Mouse (Mus musculus) layer of hippocampus, adult 9-10 months (tissue): ENCODE data around the gene Gm7982.
"Not testable (repeated sequence)": the region's sequence is repeated elsewhere in the genome, so short reads cannot be mapped to it uniquely, and the experiment has no call there.

Experiments
- DNase-seq: peaks from one replicate; pipeline ENCODE4 v3.0.0; 2022; ENCODE audit warnings: low spot score

Gene Gm7982

DNA sequence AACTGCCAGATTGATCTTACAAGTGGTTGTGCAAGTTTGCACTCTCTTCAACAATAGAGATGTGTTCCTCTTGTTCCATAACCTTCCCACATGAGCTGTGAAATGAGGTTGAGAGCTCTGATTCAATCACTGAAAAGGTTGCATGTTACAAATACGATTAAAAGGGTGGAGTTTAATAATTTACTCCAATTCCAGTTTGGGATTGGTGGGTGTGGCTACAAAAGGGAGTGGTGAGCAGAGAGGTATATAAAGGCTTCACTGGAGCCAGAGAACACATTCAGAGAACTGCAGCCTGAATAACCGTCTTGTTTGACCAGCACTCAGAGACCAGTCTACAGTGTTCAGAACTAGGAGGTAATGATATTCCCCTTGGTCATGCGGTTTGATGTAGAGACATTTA lies at the start of gene Gm7982:
TSS of gene Gm7982 (plus strand) at position 301 of the 400 bp plus-strand sequence.
- not testable (repeated sequence) for DNase-seq

DNA sequence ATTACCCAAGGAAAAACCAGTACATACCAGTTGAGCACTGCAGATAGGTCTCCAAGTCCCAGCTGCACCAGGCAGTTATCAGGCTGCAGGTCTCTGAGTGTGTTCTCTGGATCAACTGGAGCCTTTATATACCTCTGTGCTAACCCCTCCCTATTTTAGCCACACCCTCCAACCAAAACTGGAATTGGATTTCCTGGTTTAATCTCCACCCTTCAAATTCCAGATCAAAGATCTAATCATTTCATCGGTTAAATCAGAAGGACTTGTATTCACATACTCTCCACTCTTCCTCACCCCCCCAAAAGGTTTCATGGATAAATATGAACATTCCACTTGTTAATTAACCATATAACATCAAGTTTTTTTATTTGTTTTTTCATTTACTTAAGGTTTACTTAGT lies 5.7 kb upstream of the Gm7982 start, which contains the start of gene Gm7978:
TSS of gene Gm7978 (minus strand) at position 101 of the 400 bp plus-strand sequence.
- DNase-seq, result not testable (repeated sequence)

DNA sequence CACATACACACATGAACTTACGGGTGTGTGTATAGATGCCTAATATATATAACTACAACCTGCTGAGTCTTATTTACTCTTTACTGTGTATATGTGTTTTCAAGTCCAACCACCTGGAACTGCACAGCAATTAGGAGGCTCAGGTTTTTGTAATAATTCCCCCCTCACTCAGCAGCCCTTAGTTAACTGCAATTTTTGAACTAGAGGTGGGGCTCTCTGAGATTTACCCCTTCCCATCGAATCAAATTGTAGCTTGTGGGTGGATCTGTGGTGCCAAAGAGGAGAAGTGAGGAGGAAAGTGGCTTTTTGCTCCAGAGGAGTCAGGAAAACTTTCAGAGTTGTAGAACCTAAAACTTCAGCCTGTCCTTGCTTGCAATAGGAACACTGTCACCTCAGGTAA lies 33.9 kb downstream of the Gm7982 start, which contains the start of gene E330014E10Rik:
TSS of gene E330014E10Rik (plus strand) at position 301 of the 400 bp plus-strand sequence.
- DNase-seq, result not testable (repeated sequence)
